Mouse (Mus musculus): ENCODE data around the gene Wdr41. TPM values are rescaled to one million over a fixed set of nuclear protein-coding genes. Genes with fewer than 3 reads are reported as not detected.

Wdr41 gene
- total and polyA plus RNA-seq, 3 experiments: 5.0 to 12.7 (median 10.7) TPM

GRCm38 (mm10) chr13:95032127-95032831, 56.1 kb downstream of the Wdr41 start:
- Histone ChIP-seq H3K4me1 (ENCODE audit: control insufficient read depth in 1 of 2, insufficient read depth in 2 of 2) (peaks cover 10 to 23% of the 10 kb centered on the region in 2 experiments), H3K36me3 (replicated peaks in 1 of 2; ENCODE audit: control insufficient read depth in 1 of 2, insufficient read depth in 1 of 2, low read length in 1 of 2) (peaks cover 0 to 25% of the 10 kb centered on the region in 2 experiments), H3K9me3 (replicated peaks; ENCODE audit: low read length) (peaks cover 13% of the 10 kb centered on the region), H3K79me2 (replicated peaks; ENCODE audit: control insufficient read depth, extremely low read depth, insufficient read depth, poor library complexity, severe bottlenecking) (no peaks in the 10 kb centered on the region), H3K27ac (ENCODE audit: insufficient read depth, low read depth) (no peak overlapping the region), H3K9ac (ENCODE audit: insufficient read depth, low read depth) (no peak overlapping the region), H3K4me3 (replicated peaks in 1 of 3; ENCODE audit: low read depth in 2 of 3, low read length in 2 of 3, poor library complexity in 1 of 3) (no peak overlapping the region), H3K27me3 (replicated peaks) (no peaks in the 10 kb centered on the region), H3K4me2 (ENCODE audit: insufficient read depth, low read depth, poor library complexity, severe bottlenecking) (no peak overlapping the region)
- dilution Hi-C loops (cut with MboI; ENCODE audit: extremely low pct_ligation_motif_present, extremely low pct_unique_long_range_greater_than_20kb, low sequenced_read_pairs) (no loop called here), in situ Hi-C loops (cut with MboI; ENCODE audit: low pct_ligation_motif_present, low pct_unique_long_range_greater_than_20kb, low sequenced_read_pairs) (no loop called here)
- TF ChIP-seq MAFK (IDR thresholded peaks at IDR 0.05; ENCODE audit: insufficient replicate concordance, low read length) (no peak), ZMIZ1 (IDR thresholded peaks at IDR 0.05; ENCODE audit: low read depth, low read length) (no peak), TBP (conservative IDR thresholded peaks at IDR 0.05; ENCODE audit: low read depth, low read length) (no peak)
- DNase-seq (ENCODE audit: extremely low read depth): no peak

GRCm38 (mm10) chr13:95032973-95033372, 56.8 kb downstream of the Wdr41 start:
- peak; percentile 28 for DNase-seq (ENCODE audit: extremely low read depth)
- in situ Hi-C loops (cut with MboI; ENCODE audit: low pct_ligation_motif_present, low pct_unique_long_range_greater_than_20kb, low sequenced_read_pairs): no loop called here
- H3K4me2 ChIP-seq (ENCODE audit: insufficient read depth, low read depth, poor library complexity, severe bottlenecking): no peak overlapping the region
- H3K9ac ChIP-seq (ENCODE audit: insufficient read depth, low read depth): no peak overlapping the region
- H3K27me3 ChIP-seq (replicated peaks): no peaks in the 10 kb centered on the region
- no peaks in the 10 kb centered on the region for H3K79me2 ChIP-seq (replicated peaks; ENCODE audit: control insufficient read depth, extremely low read depth, insufficient read depth, poor library complexity, severe bottlenecking)
- H3K36me3 ChIP-seq (replicated peaks in 1 of 2; ENCODE audit: control insufficient read depth in 1 of 2, insufficient read depth in 1 of 2, low read length in 1 of 2): peaks cover 0 to 19% of the 10 kb centered on the region in 2 experiments
- H3K27ac ChIP-seq (ENCODE audit: insufficient read depth, low read depth): no peak overlapping the region
- TF ChIP-seq SMC3 (IDR thresholded peaks at IDR 0.05; ENCODE audit: low read depth, low read length) (no peak), RCOR1 (conservative IDR thresholded peaks at IDR 0.05; ENCODE audit: low read depth, low read length) (no peak), BHLHE40 (IDR thresholded peaks at IDR 0.05; ENCODE audit: low read depth, low read length) (no peak), TBP (conservative IDR thresholded peaks at IDR 0.05; ENCODE audit: low read depth, low read length) (no peak), NRF1 (IDR thresholded peaks at IDR 0.05; ENCODE audit: low read depth, low read length) (no peak), POLR2AphosphoS2 (IDR thresholded peaks at IDR 0.05; ENCODE audit: low read depth, low read length) (no peak), MAZ (IDR thresholded peaks at IDR 0.05; ENCODE audit: low read depth, low read length) (no peak), USF2 (conservative IDR thresholded peaks at IDR 0.05; ENCODE audit: low read depth, low read length) (no peak), ZNF384 (IDR thresholded peaks at IDR 0.05; ENCODE audit: low read depth, low read length) (no peak), ZKSCAN1 (IDR thresholded peaks at IDR 0.05; ENCODE audit: borderline replicate concordance, low read depth, low read length) (no peak)
- peaks cover 10 to 23% of the 10 kb centered on the region in 2 experiments for H3K4me1 ChIP-seq (ENCODE audit: control insufficient read depth in 1 of 2, insufficient read depth in 2 of 2)
- dilution Hi-C loops (cut with MboI; ENCODE audit: extremely low pct_ligation_motif_present, extremely low pct_unique_long_range_greater_than_20kb, low sequenced_read_pairs): no loop called here
- peaks cover 11% of the 10 kb centered on the region for H3K9me3 ChIP-seq (replicated peaks; ENCODE audit: low read length)
- no peak overlapping the region for H3K4me3 ChIP-seq (replicated peaks in 1 of 3; ENCODE audit: low read depth in 2 of 3, low read length in 2 of 3, poor library complexity in 1 of 3)

- no peaks in the 10 kb centered on the region for H3K9me3 ChIP-seq (replicated peaks; ENCODE audit: low read length)
- no peak overlapping the region for H3K9ac ChIP-seq (ENCODE audit: insufficient read depth, low read depth)
- H3K4me3 ChIP-seq (replicated peaks in 1 of 3; ENCODE audit: low read depth in 2 of 3, low read length in 2 of 3, poor library complexity in 1 of 3): no peak overlapping the region
- in situ Hi-C loops (cut with MboI; ENCODE audit: low pct_ligation_motif_present, low pct_unique_long_range_greater_than_20kb, low sequenced_read_pairs): no loop called here
- TF ChIP-seq CHD2 (IDR thresholded peaks at IDR 0.05; ENCODE audit: low read length) (no peak), ELF1 (IDR thresholded peaks at IDR 0.05; ENCODE audit: low read depth, low read length) (no peak), SMC3 (IDR thresholded peaks at IDR 0.05; ENCODE audit: low read depth, low read length) (no peak)
- no peaks in the 10 kb centered on the region for H3K27me3 ChIP-seq (replicated peaks)
- H3K27ac ChIP-seq (ENCODE audit: insufficient read depth, low read depth): no peak overlapping the region
- no peak overlapping the region for H3K4me2 ChIP-seq (ENCODE audit: insufficient read depth, low read depth, poor library complexity, severe bottlenecking)
- H3K4me1 ChIP-seq (ENCODE audit: control insufficient read depth in 1 of 2, insufficient read depth in 2 of 2): peaks cover 10 to 34% of the 10 kb centered on the region in 2 experiments
- peaks cover 0 to 7% of the 10 kb centered on the region in 2 experiments for H3K36me3 ChIP-seq (replicated peaks in 1 of 2; ENCODE audit: control insufficient read depth in 1 of 2, insufficient read depth in 1 of 2, low read length in 1 of 2)
- dilution Hi-C loops (cut with MboI; ENCODE audit: extremely low pct_ligation_motif_present, extremely low pct_unique_long_range_greater_than_20kb, low sequenced_read_pairs): no loop called here
- DNase-seq (ENCODE audit: extremely low read depth): no peak
- no peaks in the 10 kb centered on the region for H3K79me2 ChIP-seq (replicated peaks; ENCODE audit: control insufficient read depth, extremely low read depth, insufficient read depth, poor library complexity, severe bottlenecking)
These were observed 58.0 kb downstream of the Wdr41 start for GRCm38 (mm10) chr13:95034094-95034493.

Data from CH12.LX (cell line).